Mouse (Mus musculus) spleen, postnatal 14 days (tissue): ENCODE results near the gene Smoc1.

ENCODE experiments used
- DNase-seq, 2 experiments: peaks; one replicate each; pipeline ENCODE4 v3.0.0; 2021 to 2022; ENCODE audit warnings: low spot score in 2 of 2

The Smoc1 gene

DNA sequence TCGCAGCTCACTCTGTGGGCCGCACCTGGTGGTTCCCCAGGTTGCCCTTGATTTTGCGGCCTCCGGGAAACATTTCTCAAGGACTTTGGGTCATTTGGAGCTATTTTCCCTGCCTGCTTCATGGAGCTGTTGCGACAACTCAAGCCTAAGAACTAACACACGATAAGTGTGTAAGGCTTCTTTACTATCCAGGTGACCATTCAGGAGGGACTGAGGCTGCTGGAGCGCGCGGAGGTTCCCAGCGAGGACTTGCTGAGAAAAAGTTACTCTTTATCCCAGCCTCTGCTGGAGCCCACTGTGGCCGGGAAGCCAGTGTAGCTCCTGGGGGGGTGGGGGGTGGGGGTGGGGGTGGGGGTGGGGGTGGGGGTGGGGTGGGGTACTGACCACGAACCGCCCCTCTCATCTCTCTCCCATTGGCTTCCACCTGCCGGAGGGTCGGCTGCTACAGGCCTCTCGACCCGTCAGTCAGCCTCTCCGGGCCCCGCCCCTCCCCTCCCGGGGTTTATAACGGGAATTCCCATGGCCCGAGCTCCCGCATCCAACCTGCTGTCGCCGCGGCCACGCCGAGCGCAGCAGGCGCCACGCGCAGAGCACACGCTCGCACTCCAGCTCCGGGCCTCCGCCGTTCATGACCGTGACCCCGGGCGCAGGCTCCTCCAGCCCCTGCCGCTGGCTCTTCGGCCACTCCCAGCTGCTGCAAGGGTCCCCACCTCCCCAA, at the start of gene Smoc1:
Gene Smoc1 (plus strand): TSS at position 532 of the 718 bp plus-strand sequence.
- DNase-seq = no peak

DNA sequence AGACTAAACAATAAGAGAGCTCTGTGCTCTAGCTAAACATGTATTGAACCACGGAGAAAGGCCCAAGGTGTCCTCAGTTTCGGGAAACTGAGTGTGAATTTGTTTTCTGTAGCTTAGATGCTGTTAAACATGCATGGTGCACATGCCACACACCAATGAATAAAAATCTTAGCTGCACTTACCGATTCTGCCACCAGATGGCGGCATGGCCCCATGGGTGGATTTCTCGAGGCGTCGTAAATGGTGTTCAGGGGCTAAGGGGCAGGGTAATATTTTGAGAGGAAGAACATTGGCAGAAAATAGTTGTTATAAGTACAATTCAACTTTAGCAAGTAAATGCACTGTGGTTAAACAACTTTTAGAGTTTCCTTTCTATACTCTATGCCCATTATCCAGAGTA, 44.3 kb upstream of the Smoc1 start:
- peak in 1 of 2 experiments; percentile 64 for DNase-seq

DNA sequence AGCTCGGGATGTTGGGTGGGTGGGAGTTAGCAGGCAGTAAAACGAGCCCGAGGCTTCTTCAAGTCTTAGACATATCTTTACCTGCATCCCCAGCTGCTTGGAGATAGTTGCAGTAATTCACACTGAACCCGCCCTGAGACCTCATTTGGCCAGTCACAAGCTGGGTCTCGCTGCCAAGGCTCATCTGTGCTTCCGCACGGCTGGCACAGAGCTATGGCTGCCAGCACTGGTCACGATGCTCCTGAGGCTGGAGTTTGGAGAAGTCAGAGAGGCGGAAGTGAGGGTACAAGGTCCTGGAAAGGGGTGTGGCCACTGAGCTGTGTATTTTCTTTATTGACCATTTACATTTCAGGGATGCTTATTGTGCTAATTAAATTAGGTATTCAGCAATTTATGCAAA, 42.9 kb upstream of the Smoc1 start:
- DNase-seq = no peak

DNA sequence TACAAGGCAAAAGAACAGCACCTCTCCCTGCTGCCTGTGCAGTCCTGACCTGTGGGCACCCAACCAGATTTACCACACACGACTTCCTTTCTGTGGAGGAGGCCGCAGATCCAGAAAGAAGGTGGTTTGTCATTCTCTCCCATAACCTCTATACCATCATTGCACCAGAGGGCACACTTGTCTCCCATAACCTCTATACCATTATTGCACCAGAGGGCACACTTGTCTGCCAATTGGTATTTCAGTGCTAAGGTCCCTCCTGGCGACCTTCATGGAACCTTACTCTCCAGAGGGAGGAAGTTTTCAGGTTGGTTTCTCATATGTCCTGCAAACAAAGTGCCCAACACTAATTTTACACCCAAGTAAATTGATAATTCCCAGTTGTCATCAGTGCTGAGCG, 40.0 kb upstream of the Smoc1 start:
- DNase-seq = no peak

DNA sequence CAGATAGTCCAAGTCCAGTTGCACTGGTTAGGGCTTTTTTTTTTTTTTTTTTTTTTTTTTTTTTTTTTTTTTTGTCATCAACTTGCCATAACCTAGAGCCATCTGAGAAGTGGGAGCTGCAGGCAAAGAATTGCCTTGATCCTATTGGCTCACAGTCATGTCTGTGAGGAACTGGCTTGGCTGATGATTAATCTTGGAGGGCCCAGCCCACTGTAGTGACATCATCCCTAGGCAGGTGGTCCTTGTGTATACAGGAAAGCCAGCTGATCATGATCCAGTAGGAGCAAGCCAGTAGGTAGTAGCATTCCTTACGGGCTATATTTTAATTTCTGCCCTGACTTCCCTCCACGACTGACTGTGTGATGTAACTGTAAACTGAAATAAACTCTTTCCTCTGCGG, 38.3 kb upstream of the Smoc1 start:
- no peak for DNase-seq

DNA sequence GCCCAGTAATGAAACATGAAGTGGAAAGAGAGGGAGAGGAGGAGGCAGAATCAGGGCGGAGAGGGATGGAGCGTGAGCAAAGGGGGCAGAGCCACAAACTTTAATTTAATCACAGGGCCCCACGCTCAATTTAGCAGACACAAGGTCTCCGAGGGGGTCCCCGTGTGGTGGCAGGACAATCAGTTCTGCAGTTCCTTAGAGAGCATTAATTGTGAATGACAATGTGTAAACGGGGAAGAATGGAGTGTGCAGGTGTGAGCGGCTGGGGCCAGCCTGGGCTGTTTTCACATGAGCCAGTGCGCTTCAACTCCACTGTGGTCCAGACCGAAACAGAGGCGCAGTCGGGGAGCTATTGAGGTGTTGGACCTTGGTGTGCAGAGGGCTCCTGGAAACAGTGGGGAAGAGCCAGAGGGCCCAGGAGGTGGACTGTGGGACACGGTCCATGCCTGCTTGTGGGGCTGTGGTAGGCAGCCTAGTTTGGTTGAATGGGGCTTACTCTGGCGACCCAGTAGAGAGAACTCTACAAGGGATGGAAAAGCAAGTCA, 35.6 kb upstream of the Smoc1 start:
- DNase-seq = no peak

DNA sequence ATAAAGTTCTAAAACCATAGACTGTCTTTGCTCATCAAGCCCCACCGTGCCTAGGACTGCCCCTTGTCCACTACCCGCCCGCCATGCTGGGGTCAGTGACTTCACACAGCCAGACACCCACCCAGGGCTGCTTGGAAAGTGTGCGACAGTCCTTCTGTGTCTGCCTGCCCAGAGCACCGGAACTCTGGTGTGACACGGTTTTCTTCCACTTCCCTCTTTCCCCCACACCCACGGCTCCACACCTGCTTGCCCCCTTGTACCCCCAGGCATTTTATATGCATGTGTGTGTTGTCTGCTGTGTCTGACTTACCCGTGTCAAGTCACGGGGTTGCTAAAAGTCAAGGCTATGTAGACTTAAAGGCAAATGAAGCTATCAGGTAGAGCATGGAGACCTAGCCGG, 34.8 kb upstream of the Smoc1 start:
- peak in 1 of 2 experiments; percentile 16 for DNase-seq

DNA sequence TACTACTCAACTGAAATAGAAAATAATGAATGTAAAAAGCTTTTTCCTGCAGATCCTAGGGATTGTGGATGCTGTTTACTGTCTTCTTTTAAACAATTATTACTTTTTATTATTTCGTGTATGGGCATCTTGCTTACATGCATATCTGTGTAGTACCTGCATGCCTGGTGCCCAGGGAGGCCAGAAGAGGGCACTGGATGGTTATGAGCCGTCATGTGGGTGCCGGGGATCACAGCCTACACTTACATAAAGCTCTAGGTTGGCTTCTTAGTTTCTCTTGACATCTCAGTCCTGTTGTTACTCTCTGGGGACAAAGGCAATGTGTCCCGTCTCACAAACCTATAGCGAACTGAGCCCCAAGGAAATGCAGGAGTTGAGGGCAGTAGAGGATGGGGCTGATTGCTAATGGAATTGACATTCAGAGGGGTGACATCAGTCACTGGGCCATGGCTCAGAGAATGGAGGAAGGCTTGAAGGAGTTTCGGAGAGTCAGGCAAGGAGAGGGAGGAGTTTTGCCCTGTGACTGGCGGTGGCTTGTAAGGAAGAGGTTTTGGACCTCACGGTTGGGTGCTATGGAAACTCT, 34.0 kb upstream of the Smoc1 start:
- no peak for DNase-seq

DNA sequence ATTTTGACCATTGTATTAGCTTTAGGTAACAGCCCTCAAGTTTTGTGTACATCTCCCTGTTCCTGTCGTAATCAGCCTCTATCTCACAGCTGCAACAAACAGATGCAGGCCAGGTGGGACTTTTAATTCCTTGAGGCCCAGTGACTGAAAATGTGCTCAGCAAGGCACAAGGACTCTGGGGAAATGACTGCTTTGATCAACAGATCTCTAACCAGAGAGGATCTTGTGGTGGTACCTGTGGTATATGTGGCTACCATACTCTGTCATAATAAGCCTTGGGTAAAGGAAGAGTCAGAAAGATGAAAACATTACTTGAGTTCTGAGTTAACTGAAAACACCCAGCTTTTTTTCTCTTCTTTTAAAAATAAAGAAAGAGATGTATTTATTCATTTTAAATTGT, 32.8 kb upstream of the Smoc1 start:
- no peak for DNase-seq

DNA sequence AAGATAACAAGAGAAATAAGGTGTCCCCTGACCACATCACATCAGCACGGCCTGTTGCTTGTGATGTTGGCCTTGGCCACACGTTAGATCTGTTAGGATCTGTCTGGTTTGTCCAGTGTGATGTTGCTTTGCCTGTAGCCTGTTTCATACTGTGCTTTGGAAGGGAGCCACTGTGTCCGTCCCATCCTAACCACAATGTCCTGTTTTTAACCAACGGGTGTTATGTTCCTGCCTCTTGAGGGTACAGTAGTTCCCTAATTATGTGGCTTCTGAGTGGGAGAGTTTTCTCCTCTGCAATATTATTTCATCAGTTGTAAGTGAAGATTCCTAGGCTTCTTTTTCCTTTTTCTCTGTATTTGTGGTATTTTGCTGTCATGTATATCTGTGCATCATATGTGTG, 31.3 kb upstream of the Smoc1 start:
- DNase-seq = no peak

DNA sequence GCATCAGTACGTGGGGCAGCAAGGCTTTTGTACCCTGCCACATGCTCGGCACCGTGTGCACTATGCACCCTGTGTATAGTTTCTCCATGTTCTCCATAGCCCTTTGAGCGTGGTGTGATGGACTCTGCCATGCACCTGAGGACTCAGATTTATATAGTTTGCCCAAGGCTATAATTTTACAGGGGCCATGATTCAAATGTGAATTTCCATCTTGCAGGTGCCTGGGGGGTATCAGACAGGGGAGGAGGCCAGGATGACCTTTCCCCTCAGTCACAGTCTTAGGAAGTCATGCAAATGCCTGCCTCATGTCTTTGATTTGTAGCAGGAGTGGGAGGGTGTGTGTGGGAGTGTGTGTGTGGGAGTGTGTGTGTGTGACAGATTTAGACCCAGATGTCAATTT, 29.0 kb upstream of the Smoc1 start:
- DNase-seq = no peak

DNA sequence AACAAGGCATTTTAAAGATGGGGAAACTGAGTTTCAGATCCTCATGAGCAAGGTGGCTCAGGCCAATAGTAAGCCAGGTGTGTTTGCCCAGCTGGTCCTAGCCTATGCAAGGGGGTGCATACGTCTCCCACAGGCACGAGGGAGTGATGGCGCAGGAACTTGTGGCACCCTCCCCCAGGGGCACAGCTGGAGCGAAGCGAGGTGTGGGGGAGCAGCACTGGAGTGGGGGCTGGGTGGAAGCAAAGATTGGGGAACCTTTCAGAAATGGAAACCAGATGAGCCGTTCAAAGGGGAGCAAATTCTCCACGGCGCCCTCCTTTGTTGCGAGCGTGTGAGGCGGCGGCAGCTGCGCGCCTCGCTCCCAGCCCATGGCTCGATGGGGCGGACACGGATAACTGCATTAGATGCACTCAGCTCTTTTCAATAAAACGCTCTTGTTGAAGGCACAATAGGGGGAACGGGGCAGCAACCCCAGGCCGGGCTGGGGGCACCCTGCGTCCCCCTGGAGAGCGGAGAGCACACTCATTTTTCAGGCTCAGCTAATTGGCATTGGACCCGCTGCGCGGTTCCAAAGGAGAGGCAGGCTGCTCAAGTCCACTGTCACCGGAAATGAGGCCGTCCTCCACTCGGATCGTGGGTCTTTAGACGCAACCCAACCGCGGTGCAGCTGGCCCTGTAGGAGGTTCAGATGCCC, 27.9 kb upstream of the Smoc1 start:
- DNase-seq = no peak

DNA sequence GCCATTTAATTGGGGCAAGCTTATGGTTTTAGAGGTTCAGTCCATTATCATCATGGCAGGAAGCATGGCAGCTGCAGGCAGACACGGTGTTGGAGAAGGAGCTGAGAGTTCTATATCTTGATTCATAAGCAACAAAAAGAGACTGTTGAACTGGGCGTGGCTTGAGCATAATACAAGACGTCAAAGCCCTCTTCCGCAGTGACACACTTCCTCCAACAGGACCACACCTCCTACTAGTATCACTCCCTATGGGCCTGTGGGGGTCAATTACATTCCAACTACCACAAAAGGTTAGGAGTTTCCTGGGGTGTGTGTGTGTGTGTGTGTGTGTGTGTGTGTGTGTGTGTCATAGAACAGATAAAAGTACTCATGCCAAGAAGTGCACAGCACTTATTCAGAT, 25.7 kb upstream of the Smoc1 start:
- DNase-seq = no peak

DNA sequence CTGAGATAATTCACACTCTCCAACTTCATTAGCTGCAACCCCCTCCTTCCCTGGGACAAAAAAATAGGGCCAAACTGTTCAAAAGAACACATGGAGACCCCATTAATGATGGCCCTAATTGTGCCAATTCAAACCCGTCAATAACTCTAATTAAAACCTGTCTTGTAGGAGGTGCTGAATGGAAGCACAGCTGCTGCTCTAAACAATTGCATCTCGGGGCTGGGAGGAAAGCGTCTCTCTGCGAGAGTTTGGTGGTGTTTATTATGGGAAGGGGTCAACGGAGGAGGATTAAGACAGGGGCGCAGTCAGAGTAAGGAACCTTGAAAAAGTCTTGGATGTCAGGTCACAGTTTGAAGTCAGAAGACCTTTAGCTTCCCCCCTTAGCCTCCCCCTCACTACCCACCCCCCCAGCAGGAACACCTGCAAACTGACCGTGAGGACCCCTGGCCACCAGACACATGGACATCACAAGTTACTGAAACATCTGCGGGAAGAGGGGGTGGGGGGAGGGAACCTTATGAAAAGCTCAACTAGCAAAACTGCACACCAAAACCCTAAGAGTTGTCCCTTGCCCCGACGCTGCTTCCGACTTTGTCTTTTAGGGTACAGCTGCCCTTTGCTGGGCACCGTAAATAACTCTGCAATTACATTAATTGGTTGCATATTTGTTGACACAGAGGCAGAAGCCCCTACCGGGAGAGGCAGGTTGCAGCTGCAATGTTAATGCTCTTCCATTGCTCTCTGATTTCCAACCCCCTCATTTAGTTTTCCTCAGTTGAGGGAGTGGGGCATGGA, 23.6 kb upstream of the Smoc1 start:
- no peak for DNase-seq

DNA sequence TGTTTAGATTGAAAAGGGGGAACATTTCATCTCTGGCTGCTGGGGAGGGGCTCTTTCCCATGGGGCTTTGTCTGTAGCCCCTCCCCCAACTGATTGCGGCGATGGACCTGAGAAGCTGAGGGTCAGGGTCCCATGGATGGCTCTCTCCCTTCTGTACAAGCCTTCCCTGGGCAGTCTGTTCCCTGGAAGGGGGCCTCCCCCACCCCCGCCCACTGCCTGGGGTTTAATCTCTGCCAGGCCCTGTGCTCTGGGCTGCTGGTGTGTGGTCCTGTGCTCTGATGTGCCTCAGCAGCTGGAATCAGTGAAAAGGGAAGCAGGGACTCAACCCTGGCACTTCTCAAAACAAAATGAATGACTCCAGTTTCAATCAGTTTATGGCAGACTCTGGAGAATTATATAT, 16.8 kb upstream of the Smoc1 start:
- DNase-seq = no peak

DNA sequence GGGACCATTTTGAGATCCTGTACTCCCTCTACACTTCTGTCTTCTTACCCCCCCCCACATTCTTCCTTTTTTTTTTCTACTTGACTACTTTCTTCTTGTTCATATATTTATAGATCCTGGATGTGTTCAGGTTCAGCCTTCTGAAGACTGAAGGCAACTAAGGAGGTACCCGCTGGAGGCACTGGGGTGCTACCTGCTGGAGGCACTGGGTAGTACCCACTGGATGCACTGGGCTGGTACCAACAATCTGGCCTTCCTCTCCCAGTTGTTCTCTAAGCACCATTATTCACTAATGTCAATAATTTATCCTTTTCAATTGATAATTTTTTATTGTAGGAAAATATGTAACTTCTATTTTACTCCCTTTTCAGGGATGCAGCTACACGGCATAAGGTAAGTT, 14.6 kb upstream of the Smoc1 start:
- DNase-seq = no peak

DNA sequence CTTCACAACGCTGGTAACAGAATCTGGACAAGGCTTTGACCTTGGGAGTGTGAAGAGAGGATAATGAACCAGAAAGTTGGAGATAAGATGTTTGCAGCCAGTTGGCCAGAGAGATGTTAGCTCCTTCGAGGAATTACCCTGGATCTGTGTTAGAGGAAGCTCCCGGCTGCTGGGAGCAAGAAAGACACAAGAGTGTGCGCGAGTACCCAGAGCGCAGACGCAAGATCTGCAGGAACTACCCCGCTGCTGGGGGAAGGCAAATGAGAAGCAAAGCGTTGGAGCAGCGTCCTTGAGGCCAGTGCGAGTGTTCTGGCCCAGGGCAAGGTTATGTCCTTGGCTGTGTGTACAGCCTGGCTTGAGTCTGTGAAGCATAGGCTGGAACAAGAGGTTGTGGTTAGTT, 13.1 kb upstream of the Smoc1 start:
- DNase-seq = no peak

DNA sequence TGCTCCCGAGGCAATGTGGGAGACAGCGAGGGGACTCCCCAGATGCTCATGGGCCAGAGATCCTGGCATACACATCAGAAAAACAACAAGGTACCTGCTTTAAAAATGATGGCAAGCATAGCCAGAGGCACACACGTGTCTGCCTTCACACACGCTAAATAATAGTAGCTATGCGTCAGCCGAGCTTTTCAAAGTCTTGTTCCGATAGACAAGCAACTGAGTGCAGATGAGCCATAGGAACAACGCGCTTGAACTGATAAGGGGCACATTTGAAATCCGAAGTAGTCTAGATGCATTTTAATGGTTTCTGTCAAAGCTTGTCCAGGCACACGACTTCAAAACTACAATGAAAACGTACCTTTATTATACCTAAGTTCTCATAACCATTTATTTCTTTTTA, 9.0 kb upstream of the Smoc1 start:
- no peak for DNase-seq

DNA sequence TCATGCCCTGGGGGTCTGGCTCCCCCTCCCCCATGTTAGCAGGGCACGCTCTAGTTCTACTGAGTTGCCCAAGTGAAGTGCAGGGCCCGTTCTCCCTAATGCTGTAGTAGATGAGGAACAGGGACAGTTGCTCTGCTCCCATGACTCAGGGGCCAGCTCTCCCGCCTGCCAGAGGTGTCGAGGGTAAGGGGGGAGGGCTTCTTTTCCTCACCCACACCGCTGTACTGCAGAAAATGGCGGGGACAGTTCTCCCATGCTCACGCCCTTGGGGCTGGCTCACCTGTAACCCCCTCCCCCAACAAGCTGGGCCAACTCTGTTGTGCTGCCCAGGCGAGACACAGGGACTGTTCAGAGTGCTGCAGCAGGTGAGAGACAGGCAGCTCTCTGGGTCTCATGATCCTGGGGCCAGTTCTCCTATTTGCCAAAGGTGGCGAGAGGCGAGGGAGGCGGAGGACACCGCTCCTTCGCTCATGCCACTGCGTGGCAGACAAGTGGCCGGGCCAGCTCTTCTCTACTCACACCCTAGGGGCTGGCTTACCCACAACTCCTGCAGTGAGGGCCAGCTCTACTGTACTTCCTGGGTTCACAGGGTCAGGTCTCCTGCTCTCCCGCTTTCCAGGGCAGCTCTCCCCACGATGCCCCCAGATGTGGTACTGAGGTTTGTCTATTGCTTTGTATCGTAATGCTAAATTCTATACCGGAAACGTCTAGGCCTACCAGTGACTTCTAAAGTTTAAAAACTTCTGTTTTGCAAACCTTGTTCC, 7.9 kb upstream of the Smoc1 start:
- no peak for DNase-seq

DNA sequence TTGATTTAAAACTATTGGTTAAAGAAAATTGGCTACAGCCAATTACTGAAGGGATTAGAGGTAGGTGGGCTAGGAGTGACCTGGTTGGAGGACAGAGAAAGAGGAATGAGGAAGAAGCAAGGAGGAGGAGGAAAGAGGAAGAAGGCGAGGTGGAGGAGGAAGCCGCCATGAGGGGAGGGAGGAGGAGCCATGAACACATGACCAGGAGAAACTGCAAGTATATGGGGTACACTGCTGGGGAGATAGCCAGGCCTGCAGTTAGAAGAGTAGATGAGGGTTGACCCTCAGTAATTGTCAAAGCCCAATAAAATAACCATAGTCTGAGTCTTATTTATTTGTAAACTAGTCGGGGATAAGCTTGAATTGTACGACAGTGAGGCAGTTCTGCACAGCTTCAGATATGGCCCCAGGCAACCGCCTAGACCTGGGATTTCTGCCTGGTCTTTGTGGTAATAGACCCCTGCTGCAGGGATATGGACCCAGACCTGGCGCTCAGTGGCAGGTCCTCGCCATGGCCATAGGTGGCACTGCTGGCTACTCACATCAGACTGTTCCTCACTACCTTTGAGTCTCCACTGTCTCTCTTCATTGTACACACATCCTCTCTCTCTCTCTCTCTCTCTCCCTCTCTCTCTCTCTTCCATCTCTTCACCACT, 7.2 kb upstream of the Smoc1 start:
- no peak for DNase-seq

DNA sequence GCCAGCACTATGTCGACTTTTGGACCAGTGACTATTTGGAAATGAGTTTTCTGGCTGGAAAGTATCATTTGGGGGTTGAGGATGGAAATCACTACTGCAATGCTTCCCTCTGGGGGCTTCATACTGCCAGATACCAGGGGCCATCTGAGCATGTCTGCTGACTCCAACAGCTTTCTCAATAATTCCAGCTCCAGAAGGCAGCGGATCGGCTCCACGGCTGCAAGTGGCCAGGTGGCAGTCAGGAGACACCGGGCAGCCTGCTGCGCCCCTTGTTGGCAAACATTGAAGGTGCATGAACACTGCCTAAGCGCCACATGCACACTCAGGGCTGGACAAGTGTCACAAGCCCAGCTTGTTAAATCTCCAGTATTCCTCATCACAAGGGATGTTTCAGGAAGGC, 2.2 kb upstream of the Smoc1 start:
- no peak for DNase-seq
